Mouse (Mus musculus): Measurements from ENCODE around the gene Nudt10.
A peak's percentile ranks its signal among the peaks of the same experiment; 100 is the strongest.
"Not testable (repeated sequence)": the region's sequence is repeated elsewhere in the genome, so short reads cannot be mapped to it uniquely, and the experiment has no call there.

The Nudt10 gene

DNA sequence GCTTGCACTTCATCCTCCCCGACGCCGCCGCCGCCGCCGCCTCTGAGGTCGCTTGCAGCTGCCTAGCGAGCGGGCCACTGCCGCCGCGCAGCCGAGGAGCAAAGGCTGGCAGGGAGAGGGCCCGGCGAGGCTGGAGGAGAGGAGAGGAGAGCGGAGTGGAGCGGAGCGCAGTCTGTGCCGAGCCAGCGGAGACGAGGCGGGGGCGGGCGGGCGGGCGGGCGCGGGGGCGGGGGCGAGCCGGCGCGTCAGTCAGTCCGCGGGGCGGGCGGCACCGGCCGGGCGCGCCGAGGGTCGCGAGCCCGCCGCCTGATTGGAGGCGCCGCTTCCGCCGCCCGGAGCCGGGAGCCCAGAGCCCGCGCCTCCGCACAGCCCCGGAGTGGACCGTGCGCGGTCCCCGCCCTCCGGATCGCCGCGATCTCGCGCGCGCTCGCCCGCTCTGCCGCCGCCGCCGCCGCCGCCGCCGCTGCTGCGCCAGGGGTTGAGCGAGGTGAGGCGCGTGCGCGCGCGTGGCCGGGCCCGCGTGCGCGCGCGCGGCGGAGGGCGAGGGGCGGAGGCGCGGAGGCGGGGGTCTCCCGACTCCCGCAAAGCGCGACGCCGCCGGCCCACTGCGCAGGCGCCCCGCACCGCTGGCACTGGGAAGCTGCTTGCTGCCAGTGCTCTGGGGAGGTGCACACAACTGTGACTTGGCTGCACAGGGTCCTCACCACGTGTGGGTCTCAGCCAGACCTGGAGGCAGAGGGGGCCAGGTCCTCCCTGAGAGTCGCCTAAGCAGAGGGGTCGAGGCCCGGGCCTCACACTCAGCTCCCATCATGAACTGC is at the start of gene Nudt10:
Gene Nudt10 (minus strand): TSS at position 193 of the 818 bp plus-strand sequence.
- peak in 1 of 2 experiments; percentile 3 for DNase-seq (ENCODE audit: low spot score in 2 of 2)

GRCm38 (mm10) chrX:6172136-6172822 is 536 bp downstream of the Nudt10 start:
- DNase-seq (ENCODE audit: low spot score in 2 of 2): not testable (repeated sequence)

DNA sequence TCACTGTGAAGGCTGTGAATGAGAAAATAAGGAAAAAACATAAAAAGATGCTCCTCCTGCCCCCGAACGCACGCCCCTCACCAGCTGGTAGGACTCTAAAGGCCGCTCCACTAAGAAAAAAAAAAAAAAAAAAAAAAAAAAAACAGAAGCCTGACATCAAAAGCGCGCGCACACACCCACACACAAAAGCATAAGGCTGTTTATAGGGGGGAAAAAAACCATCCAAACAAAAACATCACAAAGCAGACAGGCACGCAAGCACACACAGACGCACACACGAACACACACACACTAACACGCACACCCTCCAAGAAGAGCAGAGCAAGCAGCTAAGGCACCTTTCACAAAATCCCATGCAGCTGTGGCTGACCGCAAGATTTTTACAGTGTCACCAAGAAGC is 1.1 kb downstream of the Nudt10 start:
- no peak for DNase-seq (ENCODE audit: low spot score in 2 of 2)
